10 mouse cellular contexts compared by ENCODE assay signal in the genomic region with DNA sequence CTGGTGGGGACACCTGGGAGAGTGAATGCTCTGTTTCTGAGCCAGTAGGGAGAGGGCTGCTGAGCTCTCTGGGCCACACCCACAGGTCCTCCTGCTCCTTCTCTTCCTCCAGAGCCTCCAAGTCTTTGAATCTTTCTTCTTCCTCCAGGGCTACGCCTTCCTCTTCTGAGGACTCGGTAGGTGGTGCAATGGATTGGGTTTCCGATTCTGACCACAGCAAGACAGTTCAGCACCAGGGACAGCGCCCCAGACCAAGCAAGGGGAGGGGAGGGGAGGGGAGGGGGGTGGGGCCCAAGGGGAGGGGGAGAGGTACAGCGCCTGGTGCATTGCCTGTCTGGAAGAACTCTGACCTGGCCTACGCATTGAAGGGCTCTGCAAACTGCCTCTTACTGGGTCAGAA. TPM values are rescaled to one million over a fixed set of nuclear protein-coding genes. Genes with fewer than 3 reads are reported as not detected.
A peak's percentile ranks its signal among the peaks of the same experiment; 100 is the strongest.
DNase-seq lines count a peak whose midpoint lies in the region; ATAC-seq and TF ChIP-seq lines count a peak whose summit lies in the region.
"Had no signal": no experiment of that assay in that cellular context is flagged by ENCODE, and none has a peak within 500 bp of the region (broad histone marks: within the 10 kb centered on the region; RNA-seq: fewer than 3 reads in every experiment).

No protein-coding gene starts in this region.

- H3K4me1 ChIP-seq in forebrain, embryonic 10.5 days: peaks cover 57% of the 10 kb centered on the region
- 0 out of 2 replicates have a peak, but pooled peaks cover 4% of the 10 kb centered on the region for H3K4me1 ChIP-seq in forebrain, postnatal 0 days (ENCODE audit: insufficient read depth)
- peaks cover 4% of the 10 kb centered on the region for H3K4me1 ChIP-seq in midbrain, embryonic 11.5 days (ENCODE audit: control insufficient read depth, insufficient read depth, low read length)
- peaks cover 10% of the 10 kb centered on the region for H3K4me1 ChIP-seq in midbrain, postnatal 0 days (ENCODE audit: insufficient read depth, low read length)
- H3K4me1 ChIP-seq in stomach, postnatal 0 days (replicated peaks; ENCODE audit: control insufficient read depth, insufficient read depth): no peaks in the 10 kb centered on the region

- TF ChIP-seq EP300 in stomach, postnatal 0 days (optimal IDR thresholded peaks at IDR 0.05): no peak

- DNase-seq in forebrain, embryonic 10.5 days (ENCODE audit: extremely low spot score, low spot score): peak; percentile 65
- no peak for DNase-seq in forebrain, postnatal 0 days
- peak; percentile 92 for DNase-seq in midbrain, embryonic 11.5 days (ENCODE audit: low spot score, missing footprints)
- DNase-seq in midbrain, postnatal 0 days (ENCODE audit: low spot score): no peak
- peak; percentile 64 for DNase-seq in embryo, embryonic 9.5 days (ENCODE audit: extremely low spot score)
- DNase-seq in stomach, postnatal 0 days (ENCODE audit: low spot score): peak; percentile 69
- DNase-seq in cerebellum, adult 11-12 months: no peak
- no peak for DNase-seq in cerebellum, postnatal 25 days

- TF ChIP-seq CTCF in forebrain, postnatal 0 days (IDR thresholded peaks at IDR 0.05; ENCODE audit: low read depth): no peak
- no peak for TF ChIP-seq CTCF in midbrain, postnatal 0 days (IDR thresholded peaks at IDR 0.05)
- no peak for TF ChIP-seq CTCF in stomach, postnatal 0 days (IDR thresholded peaks at IDR 0.05; ENCODE audit: low read depth)

- H3K27ac ChIP-seq in forebrain, embryonic 10.5 days: no peak overlapping the region
- no peak overlapping the region for H3K27ac ChIP-seq in forebrain, postnatal 0 days (ENCODE audit: low read depth, low read length)
- no peak overlapping the region for H3K27ac ChIP-seq in midbrain, embryonic 11.5 days (ENCODE audit: low read depth, low read length)
- H3K27ac ChIP-seq in midbrain, postnatal 0 days (ENCODE audit: low read depth, low read length): no peak overlapping the region
- H3K27ac ChIP-seq in stomach, postnatal 0 days (replicated peaks): no peak overlapping the region
- H3K27ac ChIP-seq: heart, adult 2 months had no signal

- peaks cover 100% of the 10 kb centered on the region for H3K27me3 ChIP-seq in forebrain, embryonic 10.5 days (ENCODE audit: poor library complexity, severe bottlenecking)
- peaks cover 42% of the 10 kb centered on the region for H3K27me3 ChIP-seq in forebrain, postnatal 0 days (ENCODE audit: insufficient read depth, low read length)
- H3K27me3 ChIP-seq in midbrain, embryonic 11.5 days (ENCODE audit: control insufficient read depth, insufficient read depth, low read length): peaks cover 52% of the 10 kb centered on the region
- H3K27me3 ChIP-seq in midbrain, postnatal 0 days (ENCODE audit: insufficient read depth, low read length): peaks cover 49% of the 10 kb centered on the region
- H3K27me3 ChIP-seq in stomach, postnatal 0 days (ENCODE audit: control insufficient read depth, insufficient read depth, low read length): peaks cover 4% of the 10 kb centered on the region; the same call in 1 of the 2 replicates

- no peaks in the 10 kb centered on the region for H3K9me3 ChIP-seq in forebrain, embryonic 10.5 days
- H3K9me3 ChIP-seq in forebrain, postnatal 0 days (ENCODE audit: low read length): no peaks in the 10 kb centered on the region
- no peaks in the 10 kb centered on the region for H3K9me3 ChIP-seq in midbrain, embryonic 11.5 days (ENCODE audit: control insufficient read depth, low read length)
- no peaks in the 10 kb centered on the region for H3K9me3 ChIP-seq in midbrain, postnatal 0 days (ENCODE audit: low read length)
- H3K9me3 ChIP-seq in stomach, postnatal 0 days (ENCODE audit: control insufficient read depth, low read length): no peaks in the 10 kb centered on the region

- H3K4me3 ChIP-seq in forebrain, embryonic 10.5 days: no peak overlapping the region
- no peak overlapping the region for H3K4me3 ChIP-seq in forebrain, postnatal 0 days (ENCODE audit: low read depth, low read length)
- no peak overlapping the region for H3K4me3 ChIP-seq in midbrain, embryonic 11.5 days (ENCODE audit: low read depth, low read length)
- H3K4me3 ChIP-seq in midbrain, postnatal 0 days (ENCODE audit: low read depth, low read length): no peak overlapping the region
- no peak overlapping the region for H3K4me3 ChIP-seq in stomach, postnatal 0 days (ENCODE audit: low read depth, low read length)
- H3K4me3 ChIP-seq: heart, adult 2 months had no signal

- ATAC-seq in forebrain, postnatal 0 days: no peak
- no peak for ATAC-seq in midbrain, embryonic 11.5 days (ENCODE audit: low FRiP score)
- no peak for ATAC-seq in midbrain, postnatal 0 days (ENCODE audit: low FRiP score)
- no peak for ATAC-seq in stomach, postnatal 0 days (ENCODE audit: low FRiP score, low TSS enrichment)

- no peak overlapping the region for H3K9ac ChIP-seq in forebrain, postnatal 0 days
- H3K9ac ChIP-seq in midbrain, embryonic 11.5 days (ENCODE audit: low read length): no peak overlapping the region
- H3K9ac ChIP-seq in midbrain, postnatal 0 days (replicated peaks; ENCODE audit: low read length, poor library complexity, severe bottlenecking): no peak overlapping the region
- H3K9ac ChIP-seq in stomach, postnatal 0 days (ENCODE audit: low read length): no peak overlapping the region

- H3K4me2 ChIP-seq in forebrain, postnatal 0 days (ENCODE audit: low read depth): no peak overlapping the region
- no peak overlapping the region for H3K4me2 ChIP-seq in midbrain, embryonic 11.5 days
- H3K4me2 ChIP-seq in midbrain, postnatal 0 days (ENCODE audit: low read depth, low read length, poor library complexity, severe bottlenecking): no peak overlapping the region
- H3K4me2 ChIP-seq in stomach, postnatal 0 days (replicated peaks; ENCODE audit: low read depth): no peak overlapping the region

- 0% methylated on average over 6 of the region's 6 CpGs for WGBS in forebrain, embryonic 10.5 days
- WGBS in forebrain, postnatal 0 days: 5% methylated on average over 6 of the region's 6 CpGs
- 2% methylated on average over 6 of the region's 6 CpGs for WGBS in midbrain, embryonic 11.5 days
- 15% methylated on average over 6 of the region's 6 CpGs for WGBS in midbrain, postnatal 0 days
- WGBS in stomach, postnatal 0 days: 2% methylated on average over 6 of the region's 6 CpGs

- no peaks in the 10 kb centered on the region for H3K36me3 ChIP-seq in forebrain, embryonic 10.5 days (replicated peaks)
- no peaks in the 10 kb centered on the region for H3K36me3 ChIP-seq in forebrain, postnatal 0 days (ENCODE audit: insufficient read depth)
- no peaks in the 10 kb centered on the region for H3K36me3 ChIP-seq in midbrain, embryonic 11.5 days (ENCODE audit: control insufficient read depth, insufficient read depth, low read length)
- peaks cover 3% of the 10 kb centered on the region; the same call in 1 of the 2 replicates for H3K36me3 ChIP-seq in midbrain, postnatal 0 days (ENCODE audit: insufficient read depth, low read length)
- no peaks in the 10 kb centered on the region for H3K36me3 ChIP-seq in stomach, postnatal 0 days (ENCODE audit: control insufficient read depth, insufficient read depth, low read length)

RNA-seq across cellular contexts. Expression of a gene that starts 6.6 kb away (rescaled TPM):
- polyA plus RNA-seq in forebrain, embryonic 10.5 days (2016; fragmentation: Nextera tagmentation; extraction: Ambion mirVana): 0.17 TPM in 2 replicates
- total RNA-seq in forebrain, postnatal 0 days (2014; rRNA removed): 140 and 146 TPM in 2 replicates
- polyA plus RNA-seq in forebrain, postnatal 0 days (2015; fragmentation: Nextera tagmentation; extraction: Ambion mirVana): 99.1 and 133 TPM in 2 replicates
- polyA plus RNA-seq in midbrain, embryonic 11.5 days (2014; fragmentation: Nextera tagmentation; extraction: Ambion mirVana): 0.37 and 0.44 TPM in 2 replicates
- total RNA-seq in midbrain, postnatal 0 days (2014; rRNA removed): 248 and 284 TPM in 2 replicates
- 180 and 212 TPM in 2 replicates for polyA plus RNA-seq in midbrain, postnatal 0 days (2015; fragmentation: Nextera tagmentation; extraction: Ambion mirVana)
- polyA plus RNA-seq in stomach, postnatal 0 days (2015; fragmentation: Nextera tagmentation; extraction: Ambion mirVana): 0.08 and 0.18 TPM in 2 replicates
- total RNA-seq: liver, adult 2 months had no signal
- polyA plus RNA-seq: liver, adult 2 months had no signal

RNA-seq across cellular contexts. Expression of a gene that starts 22.6 kb away (rescaled TPM):
- 81.2 and 86.9 TPM in 2 replicates for polyA plus RNA-seq in forebrain, embryonic 10.5 days (2016; fragmentation: Nextera tagmentation; extraction: Ambion mirVana)
- total RNA-seq in forebrain, postnatal 0 days (2014; rRNA removed): 32.4 and 39.2 TPM in 2 replicates
- 14.5 and 17.9 TPM in 2 replicates for polyA plus RNA-seq in forebrain, postnatal 0 days (2015; fragmentation: Nextera tagmentation; extraction: Ambion mirVana)
- polyA plus RNA-seq in midbrain, embryonic 11.5 days (2014; fragmentation: Nextera tagmentation; extraction: Ambion mirVana): 70.3 and 85.4 TPM in 2 replicates
- total RNA-seq in midbrain, postnatal 0 days (2014; rRNA removed): 22.4 and 37.1 TPM in 2 replicates
- 8.2 and 8.8 TPM in 2 replicates for polyA plus RNA-seq in midbrain, postnatal 0 days (2015; fragmentation: Nextera tagmentation; extraction: Ambion mirVana)
- 5.3 and 5.7 TPM in 2 replicates for polyA plus RNA-seq in stomach, postnatal 0 days (2015; fragmentation: Nextera tagmentation; extraction: Ambion mirVana)

RNA-seq across cellular contexts. Expression of a gene that starts 33.9 kb away (rescaled TPM):
- not detected in 2 replicates for polyA plus RNA-seq in forebrain, embryonic 10.5 days (2016; fragmentation: Nextera tagmentation; extraction: Ambion mirVana)
- 0.38 and 0.92 TPM in 2 replicates for total RNA-seq in forebrain, postnatal 0 days (2014; rRNA removed)
- polyA plus RNA-seq in forebrain, postnatal 0 days (2015; fragmentation: Nextera tagmentation; extraction: Ambion mirVana): 0.31 and 0.69 TPM in 2 replicates
- polyA plus RNA-seq in midbrain, embryonic 11.5 days (2014; fragmentation: Nextera tagmentation; extraction: Ambion mirVana): 0.11 TPM in 1 of 2 replicates, not detected in the other
- total RNA-seq in midbrain, postnatal 0 days (2014; rRNA removed): 2.4 and 3.0 TPM in 2 replicates
- polyA plus RNA-seq in midbrain, postnatal 0 days (2015; fragmentation: Nextera tagmentation; extraction: Ambion mirVana): 0.83 and 0.85 TPM in 2 replicates
- not detected in 2 replicates for polyA plus RNA-seq in stomach, postnatal 0 days (2015; fragmentation: Nextera tagmentation; extraction: Ambion mirVana)
- total RNA-seq: heart, adult 2 months; liver, adult 2 months had no signal
- polyA plus RNA-seq: heart, adult 2 months; liver, adult 2 months had no signal

RNA-seq across cellular contexts. Expression of a gene that starts 45.0 kb away (rescaled TPM):
- 834 and 866 TPM in 2 replicates for polyA plus RNA-seq in forebrain, embryonic 10.5 days (2016; fragmentation: Nextera tagmentation; extraction: Ambion mirVana)
- total RNA-seq in forebrain, postnatal 0 days (2014; rRNA removed): 16.8 and 17.4 TPM in 2 replicates
- polyA plus RNA-seq in forebrain, postnatal 0 days (2015; fragmentation: Nextera tagmentation; extraction: Ambion mirVana): 24.7 and 28.1 TPM in 2 replicates
- polyA plus RNA-seq in midbrain, embryonic 11.5 days (2014; fragmentation: Nextera tagmentation; extraction: Ambion mirVana): 539 and 540 TPM in 2 replicates
- 19.2 and 27.1 TPM in 2 replicates for total RNA-seq in midbrain, postnatal 0 days (2014; rRNA removed)
- polyA plus RNA-seq in midbrain, postnatal 0 days (2015; fragmentation: Nextera tagmentation; extraction: Ambion mirVana): 49.0 and 50.8 TPM in 2 replicates
- 40.4 and 44.3 TPM in 2 replicates for polyA plus RNA-seq in stomach, postnatal 0 days (2015; fragmentation: Nextera tagmentation; extraction: Ambion mirVana)
- total RNA-seq: liver, adult 2 months had no signal
- polyA plus RNA-seq: heart, adult 2 months; liver, adult 2 months had no signal

RNA-seq across cellular contexts. Expression of a gene that starts 49.5 kb away (rescaled TPM):
- 52.4 and 54.5 TPM in 2 replicates for polyA plus RNA-seq in forebrain, embryonic 10.5 days (2016; fragmentation: Nextera tagmentation; extraction: Ambion mirVana)
- total RNA-seq in forebrain, postnatal 0 days (2014; rRNA removed): 9.8 and 10.6 TPM in 2 replicates
- 34.6 and 35.5 TPM in 2 replicates for polyA plus RNA-seq in forebrain, postnatal 0 days (2015; fragmentation: Nextera tagmentation; extraction: Ambion mirVana)
- 31.8 and 32.9 TPM in 2 replicates for polyA plus RNA-seq in midbrain, embryonic 11.5 days (2014; fragmentation: Nextera tagmentation; extraction: Ambion mirVana)
- 7.8 and 18.5 TPM in 2 replicates for total RNA-seq in midbrain, postnatal 0 days (2014; rRNA removed)
- 32.3 and 35.7 TPM in 2 replicates for polyA plus RNA-seq in midbrain, postnatal 0 days (2015; fragmentation: Nextera tagmentation; extraction: Ambion mirVana)
- polyA plus RNA-seq in stomach, postnatal 0 days (2015; fragmentation: Nextera tagmentation; extraction: Ambion mirVana): 17.4 and 19.2 TPM in 2 replicates

Comparison
In these comparisons a context has a peak if more than half of its experiments do, and no peak if none do; other contexts are left out.
1. DNase-seq: peak in forebrain, embryonic 10.5 days (single experiment), midbrain, embryonic 11.5 days (single experiment), embryo, embryonic 9.5 days (single experiment) and stomach, postnatal 0 days (single experiment); none in forebrain, postnatal 0 days (single experiment), midbrain, postnatal 0 days (single experiment), cerebellum, adult 11-12 months (single experiment) and cerebellum, postnatal 25 days (0 of 2).
2. RNA of a gene that starts 6.6 kb away (polyA plus RNA-seq): 180 to 212 TPM in midbrain, postnatal 0 days and 99.1 to 133 TPM in forebrain, postnatal 0 days; 0.37 to 0.44 TPM in midbrain, embryonic 11.5 days, 0.17 TPM in forebrain, embryonic 10.5 days and 0.08 to 0.18 TPM in stomach, postnatal 0 days; every median in the first group is over 10 times any median in the second.